Mouse (Mus musculus): ENCODE results near the gene Pde11a. TPM values are rescaled to one million over a fixed set of nuclear protein-coding genes. Genes with fewer than 3 reads are reported as not detected.

The Pde11a gene
- polyA plus RNA-seq, 1 experiment from 2014 or later, result 0.36 TPM

- Histone ChIP-seq H3K36me3 (ENCODE audit: control insufficient read depth, insufficient read depth, low read length) (no peaks in the 10 kb centered on the region), H3K9ac (ENCODE audit: low read depth, low read length) (no peak overlapping the region), H3K4me1 (replicated peaks; ENCODE audit: control insufficient read depth, insufficient read depth, low read length) (peaks cover 2% of the 10 kb centered on the region; the same call in 1 of the 2 replicates), H3K9me3 (ENCODE audit: control insufficient read depth, low read length) (no peaks in the 10 kb centered on the region), H3K4me3 (ENCODE audit: low read depth, low read length) (no peak overlapping the region), H3K27me3 (ENCODE audit: control insufficient read depth, insufficient read depth, low read length) (no peaks in the 10 kb centered on the region), H3K4me2 (replicated peaks; ENCODE audit: low read depth, low read length) (no peak overlapping the region), H3K27ac (ENCODE audit: low read depth, low read length) (peak overlapping the region; percentile 33; the same call in 1 of the 2 replicates)
- ATAC-seq (ENCODE audit: low FRiP score) (no peak), DNase-seq (ENCODE audit: low spot score) (no peak)
- 9% methylated on average over 4 of the region's 4 CpGs for WGBS
These were observed 332.4 kb downstream of the Pde11a start for GRCm38 (mm10) chr2:76006194-76006593.

- 36% methylated on average over 9 of the region's 9 CpGs for WGBS
- Histone ChIP-seq H3K4me3 (ENCODE audit: low read depth, low read length) (no peak overlapping the region), H3K27ac (ENCODE audit: low read depth, low read length) (peak overlapping the region; percentile 71), H3K9ac (ENCODE audit: low read depth, low read length) (no peak overlapping the region), H3K27me3 (ENCODE audit: control insufficient read depth, insufficient read depth, low read length) (no peaks in the 10 kb centered on the region), H3K4me1 (replicated peaks; ENCODE audit: control insufficient read depth, insufficient read depth, low read length) (peaks cover 2% of the 10 kb centered on the region; the same call in 1 of the 2 replicates), H3K9me3 (ENCODE audit: control insufficient read depth, low read length) (no peaks in the 10 kb centered on the region), H3K4me2 (replicated peaks; ENCODE audit: low read depth, low read length) (no peak overlapping the region), H3K36me3 (ENCODE audit: control insufficient read depth, insufficient read depth, low read length) (no peaks in the 10 kb centered on the region)
- DNase-seq (ENCODE audit: low spot score) (peak; percentile 49), ATAC-seq (ENCODE audit: low FRiP score) (peak; percentile 70; the same call in 1 of the 2 replicates)
These were observed 335.7 kb downstream of the Pde11a start for GRCm38 (mm10) chr2:76002899-76003298.

- Histone ChIP-seq H3K27me3 (ENCODE audit: control insufficient read depth, insufficient read depth, low read length) (no peaks in the 10 kb centered on the region), H3K4me2 (replicated peaks; ENCODE audit: low read depth, low read length) (no peak overlapping the region), H3K27ac (ENCODE audit: low read depth, low read length) (no peak overlapping the region), H3K4me1 (replicated peaks; ENCODE audit: control insufficient read depth, insufficient read depth, low read length) (no peaks in the 10 kb centered on the region; the same call in 1 of the 2 replicates), H3K9me3 (ENCODE audit: control insufficient read depth, low read length) (no peaks in the 10 kb centered on the region), H3K36me3 (ENCODE audit: control insufficient read depth, insufficient read depth, low read length) (no peaks in the 10 kb centered on the region), H3K4me3 (ENCODE audit: low read depth, low read length) (no peak overlapping the region), H3K9ac (ENCODE audit: low read depth, low read length) (no peak overlapping the region)
- 45% methylated on average over 8 of the region's 8 CpGs for whole genome bisulfite sequencing
- ATAC-seq (ENCODE audit: low FRiP score) (no peak), DNase-seq (ENCODE audit: low spot score) (peak; percentile 50)
These were observed 337.2 kb downstream of the Pde11a start for GRCm38 (mm10) chr2:76001392-76001791.

GRCm38 (mm10) chr2:75999636-76000035 is 338.9 kb downstream of the Pde11a start:
- H3K27me3 ChIP-seq (ENCODE audit: control insufficient read depth, insufficient read depth, low read length), result no peaks in the 10 kb centered on the region
- no peak overlapping the region for H3K4me2 ChIP-seq (replicated peaks; ENCODE audit: low read depth, low read length)
- no peak overlapping the region for H3K4me3 ChIP-seq (ENCODE audit: low read depth, low read length)
- no peak overlapping the region for H3K9ac ChIP-seq (ENCODE audit: low read depth, low read length)
- ATAC-seq (ENCODE audit: low FRiP score) (no peak), DNase-seq (ENCODE audit: low spot score) (no peak)
- peak overlapping the region; percentile 43; the same call in 1 of the 2 replicates for H3K27ac ChIP-seq (ENCODE audit: low read depth, low read length)
- H3K36me3 ChIP-seq (ENCODE audit: control insufficient read depth, insufficient read depth, low read length), result no peaks in the 10 kb centered on the region
- H3K4me1 ChIP-seq (replicated peaks; ENCODE audit: control insufficient read depth, insufficient read depth, low read length), result no peaks in the 10 kb centered on the region; the same call in 1 of the 2 replicates
- 26% methylated on average over 12 of the region's 12 CpGs for WGBS
- no peaks in the 10 kb centered on the region for H3K9me3 ChIP-seq (ENCODE audit: control insufficient read depth, low read length)

- peak overlapping the region; percentile 56; the same call in 1 of the 2 replicates for H3K27ac ChIP-seq (ENCODE audit: low read depth, low read length)
- H3K9ac ChIP-seq (ENCODE audit: low read depth, low read length), result no peak overlapping the region
- no peaks in the 10 kb centered on the region for H3K36me3 ChIP-seq (ENCODE audit: control insufficient read depth, insufficient read depth, low read length)
- no peak overlapping the region for H3K4me3 ChIP-seq (ENCODE audit: low read depth, low read length)
- no peaks in the 10 kb centered on the region for H3K27me3 ChIP-seq (ENCODE audit: control insufficient read depth, insufficient read depth, low read length)
- 27% methylated on average over 8 of the region's 8 CpGs for WGBS
- ATAC-seq (ENCODE audit: low FRiP score), result peak; percentile 36; the same call in 1 of the 2 replicates
- DNase-seq (ENCODE audit: low spot score), result peak; percentile 41
- H3K4me2 ChIP-seq (replicated peaks; ENCODE audit: low read depth, low read length), result no peak overlapping the region
- H3K4me1 ChIP-seq (replicated peaks; ENCODE audit: control insufficient read depth, insufficient read depth, low read length), result no peaks in the 10 kb centered on the region; the same call in 1 of the 2 replicates
- no peaks in the 10 kb centered on the region for H3K9me3 ChIP-seq (ENCODE audit: control insufficient read depth, low read length)
These were observed 339.9 kb downstream of the Pde11a start for GRCm38 (mm10) chr2:75998692-75999091.

GRCm38 (mm10) chr2:75997726-75998125 is 340.8 kb downstream of the Pde11a start:
- Histone ChIP-seq H3K27me3 (ENCODE audit: control insufficient read depth, insufficient read depth, low read length) (no peaks in the 10 kb centered on the region), H3K27ac (ENCODE audit: low read depth, low read length) (no peak overlapping the region; the same call in 1 of the 2 replicates), H3K4me3 (ENCODE audit: low read depth, low read length) (no peak overlapping the region), H3K36me3 (ENCODE audit: control insufficient read depth, insufficient read depth, low read length) (no peaks in the 10 kb centered on the region), H3K4me1 (replicated peaks; ENCODE audit: control insufficient read depth, insufficient read depth, low read length) (no peaks in the 10 kb centered on the region; the same call in 1 of the 2 replicates), H3K9ac (ENCODE audit: low read depth, low read length) (no peak overlapping the region), H3K4me2 (replicated peaks; ENCODE audit: low read depth, low read length) (no peak overlapping the region), H3K9me3 (ENCODE audit: control insufficient read depth, low read length) (no peaks in the 10 kb centered on the region)
- 26% methylated on average over 12 of the region's 12 CpGs for WGBS
- DNase-seq (ENCODE audit: low spot score) (no peak), ATAC-seq (ENCODE audit: low FRiP score) (no peak)

- ATAC-seq (ENCODE audit: low FRiP score) (no peak), DNase-seq (ENCODE audit: low spot score) (no peak)
- Histone ChIP-seq H3K9me3 (ENCODE audit: control insufficient read depth, low read length) (no peaks in the 10 kb centered on the region), H3K4me2 (replicated peaks; ENCODE audit: low read depth, low read length) (no peak overlapping the region), H3K27me3 (ENCODE audit: control insufficient read depth, insufficient read depth, low read length) (no peaks in the 10 kb centered on the region), H3K4me3 (ENCODE audit: low read depth, low read length) (no peak overlapping the region), H3K27ac (ENCODE audit: low read depth, low read length) (no peak overlapping the region), H3K9ac (ENCODE audit: low read depth, low read length) (no peak overlapping the region), H3K4me1 (replicated peaks; ENCODE audit: control insufficient read depth, insufficient read depth, low read length) (peaks cover 4% of the 10 kb centered on the region; the same call in 1 of the 2 replicates), H3K36me3 (ENCODE audit: control insufficient read depth, insufficient read depth, low read length) (no peaks in the 10 kb centered on the region)
- 96% methylated on average over 11 of the region's 11 CpGs for WGBS
These were observed 343.7 kb downstream of the Pde11a start for GRCm38 (mm10) chr2:75994841-75995240.

- 40% methylated on average over 6 of the region's 6 CpGs for WGBS
- no peak overlapping the region for H3K4me2 ChIP-seq (replicated peaks; ENCODE audit: low read depth, low read length)
- no peaks in the 10 kb centered on the region for H3K36me3 ChIP-seq (ENCODE audit: control insufficient read depth, insufficient read depth, low read length)
- ATAC-seq (ENCODE audit: low FRiP score) (no peak), DNase-seq (ENCODE audit: low spot score) (no peak)
- H3K27ac ChIP-seq (ENCODE audit: low read depth, low read length), result 0 out of 2 replicates have a peak overlapping the region, but pooled peaks have one; percentile 6
- H3K9me3 ChIP-seq (ENCODE audit: control insufficient read depth, low read length), result no peaks in the 10 kb centered on the region
- no peak overlapping the region for H3K4me3 ChIP-seq (ENCODE audit: low read depth, low read length)
- H3K27me3 ChIP-seq (ENCODE audit: control insufficient read depth, insufficient read depth, low read length), result no peaks in the 10 kb centered on the region
- H3K4me1 ChIP-seq (replicated peaks; ENCODE audit: control insufficient read depth, insufficient read depth, low read length), result peaks cover 6% of the 10 kb centered on the region; the same call in 1 of the 2 replicates
- no peak overlapping the region for H3K9ac ChIP-seq (ENCODE audit: low read depth, low read length)
These were observed 346.9 kb downstream of the Pde11a start for GRCm38 (mm10) chr2:75991581-75992205.

All from hindbrain, embryonic 11.5 days (tissue).